Mouse (Mus musculus) neural tube, embryonic 15.5 days (tissue): Measurements from ENCODE around the gene Lrrc58. TPM values are rescaled to one million over a fixed set of nuclear protein-coding genes. Genes with fewer than 3 reads are reported as not detected.

Source experiments
- ATAC-seq: fragments of 200-750 bp; cut with Nextera tagmentation; 2 replicates; pipeline ENCODE4 v1.8.0; 2017; ENCODE audit warnings: mild to moderate bottlenecking, moderate TSS enrichment, moderate library complexity; ENCODE audit not compliant: low FRiP score
- H3K27ac ChIP-seq: fragments of 300-500 bp; sonication (generic); replicated peaks from 2 replicates; pipeline ENCODE4 v1.5.1; 2015; ENCODE audit warnings: mild to moderate bottlenecking, inconsistent platforms
- H3K27me3 ChIP-seq: fragments of 300-500 bp; sonication (generic); replicated peaks from 2 replicates; pipeline ENCODE4 v1.6.1; 2015; ENCODE audit warnings: inconsistent platforms
- H3K36me3 ChIP-seq: fragments of 300-500 bp; sonication (generic); 2 replicates; pipeline ENCODE4 v1.6.1; 2015; ENCODE audit warnings: inconsistent platforms
- H3K4me1 ChIP-seq: fragments of 300-500 bp; sonication (generic); 2 replicates; pipeline ENCODE4 v1.6.1; 2015; ENCODE audit warnings: inconsistent platforms
- H3K4me2 ChIP-seq: fragments of 300-500 bp; sonication (generic); 2 replicates; pipeline ENCODE4 v1.6.1; 2015; ENCODE audit warnings: inconsistent platforms, mild to moderate bottlenecking, moderate library complexity
- H3K4me3 ChIP-seq: fragments of 300-500 bp; sonication (generic); replicated peaks from 2 replicates; pipeline ENCODE4 v1.5.1; 2015; ENCODE audit warnings: mild to moderate bottlenecking, inconsistent platforms
- H3K9ac ChIP-seq: fragments of 300-500 bp; sonication (generic); replicated peaks from 2 replicates; pipeline ENCODE4 v1.6.1; 2015; ENCODE audit warnings: mild to moderate bottlenecking, inconsistent platforms
- H3K9me3 ChIP-seq: fragments of 300-500 bp; sonication (generic); replicated peaks from 2 replicates; pipeline ENCODE4 v1.6.1; 2016; ENCODE audit warnings: inconsistent platforms
- WGBS: fragments of 180-500 bp; shearing (Covaris S2); methylation state at CpG from one replicate; pipeline ENCODE4 v1.1.7; 2015; ENCODE audit warnings: mixed read lengths; 5-methylcytosine and 5-hydroxymethylcytosine counted together
- polyA plus RNA-seq: library from polyadenylated mRNA; unstranded; fragments of >200 nt; fragmentation: Nextera tagmentation; extraction: Ambion mirVana; gene quantifications from 2 replicates; pipeline ENCODE4 v1.2.1, GENCODE M21; 2015

The Lrrc58 gene
- polyA plus RNA-seq, 1 experiment from 2014 or later: 45.3 TPM

GRCm38 (mm10) chr16:37899357-37899756 is 31.2 kb downstream of the Lrrc58 start:
- Histone ChIP-seq H3K9ac (no peak overlapping the region), H3K4me3 (no peak overlapping the region), H3K36me3 (no peaks in the 10 kb centered on the region), H3K27ac (0 out of 2 replicates have a peak overlapping the region, but pooled peaks have one; percentile 4), H3K9me3 (no peaks in the 10 kb centered on the region), H3K27me3 (no peaks in the 10 kb centered on the region), H3K4me1 (0 out of 2 replicates have a peak, but pooled peaks cover 4% of the 10 kb centered on the region), H3K4me2 (no peak overlapping the region)
- peak; percentile 61; the same call in 1 of the 2 replicates for ATAC-seq
- 16% methylated on average over 2 of the region's 2 CpGs for WGBS

- Histone ChIP-seq H3K27ac (no peak overlapping the region), H3K4me1 (0 out of 2 replicates have a peak, but pooled peaks cover 4% of the 10 kb centered on the region), H3K9me3 (no peaks in the 10 kb centered on the region), H3K4me2 (no peak overlapping the region), H3K27me3 (no peaks in the 10 kb centered on the region), H3K4me3 (no peak overlapping the region), H3K36me3 (no peaks in the 10 kb centered on the region), H3K9ac (no peak overlapping the region)
- no peak for ATAC-seq
- WGBS: 45% methylated on average over 11 of the region's 11 CpGs
Observed at GRCm38 (mm10) chr16:37901318-37901717, 33.1 kb downstream of the Lrrc58 start.

GRCm38 (mm10) chr16:37906456-37906855 is 38.3 kb downstream of the Lrrc58 start:
- H3K27ac ChIP-seq: no peak overlapping the region
- ATAC-seq: no peak
- no peak overlapping the region for H3K4me3 ChIP-seq
- no peak overlapping the region for H3K4me2 ChIP-seq
- 85% methylated on average over 3 of the region's 3 CpGs for WGBS
- H3K27me3 ChIP-seq: no peaks in the 10 kb centered on the region
- H3K9ac ChIP-seq: no peak overlapping the region
- H3K36me3 ChIP-seq: no peaks in the 10 kb centered on the region
- H3K4me1 ChIP-seq: no peaks in the 10 kb centered on the region
- H3K9me3 ChIP-seq: 0 out of 2 replicates have a peak, but pooled peaks cover 4% of the 10 kb centered on the region

- Histone ChIP-seq H3K27me3 (no peaks in the 10 kb centered on the region), H3K4me3 (no peak overlapping the region), H3K4me2 (no peak overlapping the region), H3K9ac (no peak overlapping the region), H3K4me1 (0 out of 2 replicates have a peak, but pooled peaks cover 5% of the 10 kb centered on the region), H3K27ac (no peak overlapping the region), H3K9me3 (0 out of 2 replicates have a peak, but pooled peaks cover 4% of the 10 kb centered on the region), H3K36me3 (no peaks in the 10 kb centered on the region)
- ATAC-seq: no peak
- 79% methylated on average over 1 of the region's 1 CpGs for WGBS
Observed at GRCm38 (mm10) chr16:37911086-37911485, 42.9 kb downstream of the Lrrc58 start.

- Histone ChIP-seq H3K9me3 (0 out of 2 replicates have a peak, but pooled peaks cover 2% of the 10 kb centered on the region), H3K27me3 (no peaks in the 10 kb centered on the region), H3K9ac (peak within 1 kb of the TSS; percentile 67), H3K4me2 (peak within 1 kb of the TSS; percentile 95), H3K27ac (no peak within 1 kb of the TSS), H3K36me3 (no peaks in the 10 kb centered on the region), H3K4me1 (peaks cover 26% of the 10 kb centered on the region), H3K4me3 (peak within 1 kb of the TSS; percentile 61)
- ATAC-seq: peak; percentile 90
- 1% methylated on average over 52 of the region's 53 CpGs for WGBS
Observed at GRCm38 (mm10) chr16:37916138-37916817, 48.1 kb downstream of the Lrrc58 start, which contains the start of gene Gpr156. Gpr156 (plus strand) TSS chr16:37916496.

- Histone ChIP-seq H3K9ac (peak overlapping the region; percentile 67; the same call in 1 of the 2 replicates), H3K4me3 (peak overlapping the region; percentile 61), H3K36me3 (no peaks in the 10 kb centered on the region), H3K9me3 (no peaks in the 10 kb centered on the region), H3K4me1 (peaks cover 26% of the 10 kb centered on the region), H3K4me2 (peak overlapping the region; percentile 95), H3K27me3 (no peaks in the 10 kb centered on the region), H3K27ac (no peak overlapping the region)
- 7% methylated on average over 7 of the region's 7 CpGs for WGBS
- ATAC-seq: peak; percentile 30; the same call in 1 of the 2 replicates
Observed at GRCm38 (mm10) chr16:37916818-37917201, 48.6 kb downstream of the Lrrc58 start.

GRCm38 (mm10) chr16:37919000-37919399 is 50.8 kb downstream of the Lrrc58 start:
- H3K36me3 ChIP-seq: no peaks in the 10 kb centered on the region
- H3K4me1 ChIP-seq: peaks cover 26% of the 10 kb centered on the region
- no peak overlapping the region for H3K9ac ChIP-seq
- no peaks in the 10 kb centered on the region for H3K27me3 ChIP-seq
- no peak overlapping the region for H3K4me3 ChIP-seq
- 86% methylated on average over 6 of the region's 6 CpGs for WGBS
- no peak overlapping the region for H3K27ac ChIP-seq
- no peak for ATAC-seq
- H3K9me3 ChIP-seq: no peaks in the 10 kb centered on the region
- H3K4me2 ChIP-seq: no peak overlapping the region

- 0 out of 2 replicates have a peak overlapping the region, but pooled peaks have one; percentile 20 for H3K27ac ChIP-seq
- no peaks in the 10 kb centered on the region for H3K36me3 ChIP-seq
- no peak overlapping the region for H3K4me3 ChIP-seq
- WGBS: 39% methylated on average over 8 of the region's 8 CpGs
- H3K4me2 ChIP-seq: no peak overlapping the region
- ATAC-seq: 0 out of 2 replicates have a peak, but pooled peaks have one; percentile 33
- no peak overlapping the region for H3K9ac ChIP-seq
- H3K9me3 ChIP-seq: no peaks in the 10 kb centered on the region
- H3K27me3 ChIP-seq: no peaks in the 10 kb centered on the region
- H3K4me1 ChIP-seq: peaks cover 24% of the 10 kb centered on the region
Observed at GRCm38 (mm10) chr16:37920842-37921409, 52.7 kb downstream of the Lrrc58 start.

GRCm38 (mm10) chr16:37926087-37926486 is 57.9 kb downstream of the Lrrc58 start:
- peak; percentile 24; the same call in 1 of the 2 replicates for ATAC-seq
- peak overlapping the region; percentile 7 for H3K4me2 ChIP-seq
- H3K4me1 ChIP-seq: peaks cover 18% of the 10 kb centered on the region
- no peaks in the 10 kb centered on the region for H3K36me3 ChIP-seq
- no peaks in the 10 kb centered on the region; the same call in 1 of the 2 replicates for H3K9me3 ChIP-seq
- 14% methylated on average over 7 of the region's 7 CpGs for WGBS
- H3K4me3 ChIP-seq: no peak overlapping the region
- H3K9ac ChIP-seq: no peak overlapping the region
- no peaks in the 10 kb centered on the region for H3K27me3 ChIP-seq
- peak overlapping the region; percentile 37 for H3K27ac ChIP-seq

- 22% methylated on average over 4 of the region's 4 CpGs for WGBS
- no peak overlapping the region for H3K4me3 ChIP-seq
- H3K9ac ChIP-seq: no peak overlapping the region
- H3K4me2 ChIP-seq: no peak overlapping the region
- no peaks in the 10 kb centered on the region; the same call in 1 of the 2 replicates for H3K9me3 ChIP-seq
- no peaks in the 10 kb centered on the region for H3K27me3 ChIP-seq
- H3K27ac ChIP-seq: no peak overlapping the region
- ATAC-seq: no peak
- H3K4me1 ChIP-seq: peaks cover 15% of the 10 kb centered on the region
- H3K36me3 ChIP-seq: no peaks in the 10 kb centered on the region
Observed at GRCm38 (mm10) chr16:37927117-37927516, 58.9 kb downstream of the Lrrc58 start.

GRCm38 (mm10) chr16:37929006-37929405 is 60.8 kb downstream of the Lrrc58 start:
- Histone ChIP-seq H3K36me3 (no peaks in the 10 kb centered on the region), H3K27me3 (no peaks in the 10 kb centered on the region), H3K4me3 (no peak overlapping the region), H3K4me1 (peaks cover 15% of the 10 kb centered on the region), H3K27ac (no peak overlapping the region), H3K9me3 (no peaks in the 10 kb centered on the region; the same call in 1 of the 2 replicates), H3K4me2 (no peak overlapping the region), H3K9ac (no peak overlapping the region)
- no peak for ATAC-seq
- WGBS: 59% methylated on average over 2 of the region's 2 CpGs

GRCm38 (mm10) chr16:37929626-37930025 is 61.4 kb downstream of the Lrrc58 start:
- Histone ChIP-seq H3K4me1 (peaks cover 15% of the 10 kb centered on the region), H3K9me3 (no peaks in the 10 kb centered on the region; the same call in 1 of the 2 replicates), H3K27ac (no peak overlapping the region), H3K9ac (no peak overlapping the region), H3K36me3 (no peaks in the 10 kb centered on the region), H3K27me3 (no peaks in the 10 kb centered on the region), H3K4me2 (no peak overlapping the region), H3K4me3 (no peak overlapping the region)
- no peak for ATAC-seq
- whole genome bisulfite sequencing: 93% methylated on average over 2 of the region's 2 CpGs
